Mouse (Mus musculus) retina, postnatal 1 day (tissue): ENCODE measurements around the gene Ppp1r9a.

Experiments used
- DNase-seq: peaks from one replicate; pipeline ENCODE4 v3.0.0-alpha.2; 2012

Ppp1r9a gene

DNA sequence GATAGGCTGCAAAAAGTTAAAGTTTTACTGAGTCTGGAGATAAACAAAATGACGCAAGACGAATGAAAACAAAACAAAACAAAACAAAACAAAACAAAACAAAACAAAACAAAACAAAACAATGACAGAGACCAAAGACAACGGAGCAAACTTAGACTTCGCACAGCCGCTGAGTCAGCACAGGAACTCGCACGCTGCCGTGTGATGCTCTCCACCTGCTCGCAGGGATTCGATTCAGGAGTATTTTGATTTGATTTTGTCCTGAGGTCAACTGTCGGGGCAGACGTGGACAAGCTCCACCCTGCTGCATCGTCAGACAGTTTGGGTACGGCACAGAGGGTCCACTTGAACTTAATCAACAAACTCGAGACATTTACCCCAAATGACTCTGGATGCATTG, 105.9 kb downstream of the Ppp1r9a start:
- DNase-seq: no peak

DNA sequence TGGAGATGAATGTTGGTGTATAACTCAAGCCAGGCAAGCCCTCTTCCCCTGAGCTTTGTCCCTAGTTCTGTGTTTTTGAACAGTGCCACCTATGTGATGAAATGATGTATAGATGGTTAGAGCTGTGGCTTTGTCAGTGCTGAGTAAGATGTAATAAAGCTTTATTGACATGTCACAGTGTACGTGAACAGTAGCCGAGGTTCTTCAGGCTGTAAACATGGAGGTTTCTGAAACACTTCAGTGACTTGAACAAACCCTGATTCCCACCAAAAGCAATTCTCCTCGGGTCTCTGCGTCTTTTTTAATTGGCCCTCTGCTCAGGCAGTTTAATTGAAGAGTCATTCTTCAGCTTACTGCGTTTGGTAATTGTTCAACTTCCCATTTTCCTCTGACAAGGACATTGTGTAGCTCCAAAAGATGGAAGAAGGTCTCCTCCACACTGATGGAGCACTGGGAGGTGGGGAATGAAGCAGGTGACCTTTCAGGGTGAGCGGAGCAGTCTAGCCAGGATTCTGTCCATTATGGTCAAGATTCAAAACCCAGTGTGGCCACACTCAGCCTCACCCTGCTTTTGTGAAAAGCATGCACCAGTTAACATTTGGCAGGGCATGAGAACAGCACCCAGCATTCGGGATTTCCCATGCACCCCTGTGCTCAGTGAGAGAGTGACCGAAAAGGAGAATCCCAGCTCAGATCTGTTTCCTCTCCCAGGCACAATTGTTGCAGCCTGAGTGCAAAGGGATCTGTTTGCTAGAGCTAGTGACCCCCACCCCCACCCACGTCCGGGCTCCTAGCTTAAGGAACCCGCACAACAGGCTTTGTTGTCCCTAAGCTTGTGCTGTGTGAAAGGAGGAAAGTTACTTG, 108.1 kb downstream of the Ppp1r9a start:
- DNase-seq: peak; percentile 64

DNA sequence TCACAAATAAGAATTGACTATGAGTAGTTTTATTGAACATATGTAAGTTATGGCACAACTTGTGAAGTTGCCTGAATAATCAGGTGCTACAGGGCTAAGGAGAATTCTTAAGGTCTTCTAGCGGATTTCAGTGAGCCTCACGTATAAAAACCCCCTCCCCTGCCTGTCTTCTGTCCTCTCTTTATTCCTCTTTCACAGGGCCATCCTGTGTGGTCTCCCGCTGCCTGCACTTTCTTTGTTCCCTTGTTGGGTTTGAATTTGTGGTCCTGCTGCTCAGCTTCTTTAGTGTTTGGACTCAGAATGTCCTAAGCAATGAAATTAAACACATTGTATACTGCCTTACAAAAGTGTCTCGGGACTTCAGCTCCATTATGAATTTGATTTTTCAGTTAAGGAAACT, 110.1 kb downstream of the Ppp1r9a start:
- peak; percentile 59 for DNase-seq

DNA sequence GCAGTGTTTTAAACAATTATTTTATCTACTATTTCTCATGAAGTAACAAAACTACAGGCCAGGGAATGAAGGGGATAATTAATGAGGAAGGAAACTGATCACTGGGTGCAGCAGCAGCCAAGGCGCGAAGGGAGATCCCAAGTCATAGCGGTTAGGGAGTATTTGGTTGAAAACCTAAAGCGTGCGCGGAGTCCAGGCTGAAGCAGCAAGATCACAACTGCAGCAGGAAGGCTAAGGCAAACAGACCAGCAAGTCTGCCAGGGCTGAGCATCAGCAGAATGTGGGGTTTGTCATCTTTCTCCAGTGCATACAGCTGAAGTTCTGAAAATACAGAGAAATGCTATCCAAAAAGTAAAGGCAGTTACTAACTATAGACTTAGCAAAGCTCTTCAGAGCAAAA, 111.8 kb downstream of the Ppp1r9a start:
- DNase-seq: no peak

DNA sequence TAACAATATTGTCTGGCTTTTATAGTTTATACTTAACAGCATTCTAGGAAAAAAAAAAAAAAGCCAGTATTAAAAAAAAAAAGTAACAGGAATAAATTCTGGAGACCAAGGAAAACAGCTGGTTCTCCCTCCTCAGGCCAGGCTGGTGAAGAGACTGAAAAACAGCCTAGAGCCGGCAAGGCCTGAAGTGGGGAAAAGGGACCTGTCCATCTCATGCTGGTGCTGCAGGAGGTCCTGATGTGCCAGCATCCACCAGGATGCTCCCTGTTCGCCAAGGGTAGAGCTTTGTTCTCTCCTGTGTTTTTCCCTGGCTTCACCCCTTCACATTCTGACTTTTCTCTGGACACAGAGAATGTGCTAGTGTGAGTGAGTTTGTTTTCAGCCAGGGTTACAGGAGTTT, 112.5 kb downstream of the Ppp1r9a start:
- DNase-seq: no peak

DNA sequence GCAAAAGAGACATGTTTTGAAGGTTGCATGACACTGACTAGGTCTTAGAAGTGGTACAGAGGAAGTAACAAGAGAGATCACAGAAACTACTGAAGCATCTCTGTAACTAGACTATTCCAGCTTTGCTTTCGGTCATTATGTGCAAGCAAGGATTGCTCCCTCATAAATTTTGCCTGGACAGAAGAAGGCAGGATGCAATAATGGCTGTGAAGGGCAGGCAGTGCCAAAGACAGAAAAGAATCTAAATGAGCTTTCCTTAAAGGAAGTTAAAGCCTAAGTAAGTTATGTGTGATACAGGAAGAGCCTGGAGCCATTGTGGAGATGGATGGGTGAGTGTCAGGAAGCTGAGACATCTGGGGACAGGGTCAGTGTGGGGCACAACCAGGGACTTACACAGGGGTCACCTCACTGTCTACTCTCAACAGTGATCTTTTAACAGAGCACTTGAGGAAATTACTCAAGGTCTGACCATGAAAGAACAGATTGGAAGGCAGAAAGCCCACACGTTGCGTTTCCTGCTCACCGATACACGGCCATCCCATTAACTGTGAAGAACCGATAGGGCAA, 115.3 kb downstream of the Ppp1r9a start:
- no peak for DNase-seq

DNA sequence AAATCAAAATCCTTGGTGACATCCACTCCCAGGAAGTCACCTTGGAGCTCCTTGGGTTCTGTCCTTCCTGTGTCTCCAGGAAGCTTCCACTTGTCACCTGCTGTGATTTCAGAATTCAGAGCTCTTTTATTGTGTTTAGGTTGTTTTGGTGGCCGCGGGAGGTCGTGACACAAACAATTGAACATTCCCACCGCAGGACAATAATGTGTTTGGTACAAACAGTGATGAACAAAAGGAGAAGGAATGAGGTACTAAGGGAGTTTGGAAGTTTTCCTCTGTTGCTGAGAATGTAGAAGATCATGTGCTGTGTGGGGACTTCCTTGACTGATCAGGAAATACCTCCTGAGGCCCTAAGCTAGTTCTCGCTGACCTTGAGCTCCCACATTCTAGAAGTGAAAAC, 116.5 kb downstream of the Ppp1r9a start:
- DNase-seq: no peak

DNA sequence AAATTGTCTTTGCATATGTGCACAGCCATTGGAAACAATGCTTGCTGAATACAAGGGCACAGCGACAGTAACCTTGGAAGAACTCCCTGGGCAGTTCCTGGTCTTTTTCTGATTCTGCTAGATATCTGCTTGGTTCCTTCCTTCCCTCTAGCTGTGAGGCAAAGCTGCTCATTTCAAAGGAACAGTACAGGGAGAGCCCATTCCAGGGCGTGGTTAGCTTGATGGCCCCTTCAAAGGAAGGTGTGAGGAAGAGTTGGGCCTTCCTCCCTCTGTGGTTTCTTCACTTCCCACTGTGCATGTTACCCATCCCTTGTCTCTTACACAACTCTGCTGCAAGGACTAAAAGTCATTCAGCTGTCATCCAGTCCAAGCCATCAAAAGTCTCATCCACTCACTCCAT, 117.3 kb downstream of the Ppp1r9a start:
- DNase-seq: no peak

DNA sequence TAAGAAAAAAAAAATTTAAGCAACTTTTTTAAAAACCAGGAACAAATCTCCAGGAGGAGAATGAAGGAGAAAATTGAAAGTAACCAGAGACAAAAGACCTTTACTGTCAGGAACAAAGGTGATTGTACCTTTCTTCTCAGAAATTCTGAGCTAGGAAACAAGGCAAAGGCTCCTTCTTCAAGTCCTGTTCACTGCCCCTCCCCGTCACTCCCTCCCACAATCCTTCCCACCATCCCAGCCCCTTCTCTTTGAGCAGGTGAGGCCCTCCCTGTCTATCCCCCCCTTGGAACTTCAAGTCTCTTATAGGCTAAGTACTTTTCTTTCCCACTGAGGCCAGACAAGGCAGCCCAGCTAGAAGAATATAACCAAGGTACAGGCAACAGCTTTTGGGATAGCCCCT, 117.8 kb downstream of the Ppp1r9a start:
- DNase-seq: no peak

DNA sequence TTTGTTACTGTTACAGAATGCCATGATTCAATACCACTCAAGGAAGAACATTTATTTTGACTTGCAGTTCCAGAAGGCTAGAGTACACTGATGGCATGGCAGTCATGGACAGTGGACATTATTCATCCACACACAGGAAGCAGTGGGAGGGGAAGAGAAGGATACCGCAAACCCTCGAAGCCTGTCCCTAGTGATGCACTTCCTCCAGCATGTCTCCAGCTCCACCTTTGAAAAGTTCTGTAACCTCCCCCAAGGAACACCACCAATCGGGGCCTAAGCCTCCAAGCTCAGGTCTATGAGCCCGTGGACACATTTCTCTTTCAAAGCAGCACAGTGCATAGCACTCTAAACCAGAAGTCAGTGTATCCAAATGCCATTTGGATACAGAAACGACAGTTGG, 120.0 kb downstream of the Ppp1r9a start:
- no peak for DNase-seq

DNA sequence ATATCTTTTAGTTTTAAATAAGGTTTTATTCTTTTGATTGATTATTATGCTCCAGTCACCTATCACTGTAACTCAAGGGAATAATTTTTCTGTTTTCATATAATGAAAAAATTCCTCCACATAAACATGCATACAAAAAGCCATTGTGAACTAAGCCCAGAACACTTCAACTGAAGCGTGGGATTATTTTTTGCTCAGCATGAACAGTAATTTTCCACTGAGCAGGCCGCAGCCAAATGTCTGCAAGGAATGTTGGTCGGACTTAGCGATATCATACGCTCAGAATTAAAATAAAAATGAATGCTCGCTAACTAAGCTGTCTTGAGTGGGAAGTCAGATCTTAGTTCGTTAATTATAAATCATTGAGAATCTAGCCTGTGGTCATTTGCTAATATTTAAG, 122.2 kb downstream of the Ppp1r9a start:
- peak; percentile 47 for DNase-seq

DNA sequence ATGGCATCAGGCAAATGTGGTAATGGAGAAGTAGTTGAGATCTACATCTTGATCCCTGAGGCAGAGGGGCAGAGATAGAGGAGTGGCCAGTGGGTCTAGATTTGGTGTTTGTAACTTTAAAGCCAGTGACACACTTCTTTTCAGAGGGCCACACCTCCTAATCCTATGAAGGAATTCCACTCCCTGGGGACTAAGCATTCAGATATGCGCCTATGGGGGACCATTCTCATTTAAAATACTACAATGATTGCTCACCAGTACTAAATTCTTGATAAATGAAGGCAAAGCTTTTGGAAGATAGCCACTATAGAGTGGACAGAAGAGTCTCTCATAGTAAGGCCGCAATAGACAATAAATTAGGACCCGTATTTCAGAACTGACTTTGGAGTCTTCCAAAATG, 124.1 kb downstream of the Ppp1r9a start:
- DNase-seq: no peak

DNA sequence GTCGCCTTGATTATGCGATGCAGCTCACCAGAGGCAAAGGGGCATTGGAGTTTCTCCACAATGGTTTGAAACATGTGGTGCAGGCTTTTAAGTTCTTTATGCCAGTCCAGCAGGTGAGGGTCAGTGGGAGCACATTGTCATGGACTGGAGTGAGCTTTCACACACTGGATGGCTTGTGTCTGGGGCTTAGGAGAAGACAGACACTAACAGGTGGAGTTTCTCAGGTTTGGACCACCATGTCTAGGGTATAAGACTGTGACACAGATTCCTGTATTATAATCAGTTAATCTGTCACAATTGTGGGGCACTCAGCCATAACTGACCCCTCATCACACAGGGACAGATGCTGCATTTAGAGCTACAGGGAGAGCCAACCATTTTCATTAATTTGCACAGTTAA, 124.5 kb downstream of the Ppp1r9a start:
- DNase-seq: peak; percentile 55

DNA sequence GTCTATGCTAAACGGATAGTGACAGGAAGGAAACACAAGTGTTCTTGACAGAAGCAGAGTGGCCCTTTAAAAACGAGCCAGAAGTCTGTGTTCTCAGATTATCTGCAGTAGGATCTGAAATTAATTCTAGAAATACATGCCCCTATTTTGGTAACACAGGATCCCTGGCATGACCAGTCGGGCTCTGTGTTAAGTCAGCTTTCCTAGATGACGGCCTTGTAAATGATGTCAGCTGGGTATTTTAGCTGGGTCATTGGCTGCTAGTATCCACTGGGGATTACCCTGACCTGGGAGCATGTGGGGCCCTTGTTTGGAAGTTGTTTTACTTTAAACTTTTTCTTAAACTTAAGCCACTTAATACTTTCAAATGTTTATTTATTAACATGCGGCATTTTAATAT, 125.1 kb downstream of the Ppp1r9a start:
- peak; percentile 43 for DNase-seq

DNA sequence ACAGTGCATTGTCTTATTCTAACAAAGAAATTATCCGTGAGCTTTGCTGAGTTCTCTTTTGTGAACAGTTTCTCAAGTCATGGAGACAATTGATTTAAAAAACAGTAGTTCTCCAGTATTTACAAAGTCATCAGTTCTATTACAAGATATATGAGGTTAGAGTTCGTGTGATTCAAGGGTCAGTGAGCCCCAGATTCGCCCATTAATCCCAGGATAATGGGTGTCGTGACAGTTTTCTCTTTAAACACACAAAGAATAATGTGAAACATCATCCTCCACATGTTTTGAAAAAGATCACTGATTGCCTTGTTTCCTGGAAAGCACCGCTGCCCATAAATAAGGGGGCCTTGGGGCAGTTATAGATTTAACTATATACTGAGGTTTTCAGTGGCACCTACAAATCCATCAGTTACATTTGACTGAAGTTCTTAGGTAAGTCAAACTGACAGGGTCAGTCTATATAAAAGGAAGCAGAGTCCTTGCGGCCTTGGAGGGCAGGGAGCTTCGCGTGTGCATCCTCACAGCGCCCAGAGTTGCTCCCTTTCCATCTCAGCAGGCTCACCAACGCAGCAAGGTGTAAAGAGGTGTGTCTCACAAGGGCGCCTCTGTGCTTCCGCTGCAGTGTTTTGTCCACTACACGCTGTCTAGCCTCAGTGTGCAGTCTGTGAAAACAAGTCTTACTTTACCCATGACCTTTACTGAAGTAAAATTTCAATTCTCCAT, 126.6 kb downstream of the Ppp1r9a start:
- no peak for DNase-seq

DNA sequence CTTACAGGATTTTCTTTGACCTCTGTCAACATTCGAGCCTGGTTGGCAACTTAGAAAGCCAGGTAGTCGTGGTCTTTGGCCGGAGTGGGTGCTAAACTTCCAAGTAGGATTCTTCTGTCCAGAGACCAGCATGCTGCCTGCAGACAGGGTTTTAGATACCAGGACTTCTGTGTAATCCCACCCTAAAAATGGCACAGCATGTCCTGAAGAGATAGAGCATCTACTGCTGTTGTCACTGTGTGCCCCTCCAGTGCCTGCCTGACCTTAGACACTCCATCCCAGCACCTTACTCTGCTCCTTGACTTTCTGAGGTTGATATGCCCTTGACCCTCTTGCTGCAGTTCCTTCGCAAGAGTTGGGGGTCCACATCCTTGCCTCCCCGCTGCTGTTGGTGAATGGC, 127.2 kb downstream of the Ppp1r9a start:
- no peak for DNase-seq

DNA sequence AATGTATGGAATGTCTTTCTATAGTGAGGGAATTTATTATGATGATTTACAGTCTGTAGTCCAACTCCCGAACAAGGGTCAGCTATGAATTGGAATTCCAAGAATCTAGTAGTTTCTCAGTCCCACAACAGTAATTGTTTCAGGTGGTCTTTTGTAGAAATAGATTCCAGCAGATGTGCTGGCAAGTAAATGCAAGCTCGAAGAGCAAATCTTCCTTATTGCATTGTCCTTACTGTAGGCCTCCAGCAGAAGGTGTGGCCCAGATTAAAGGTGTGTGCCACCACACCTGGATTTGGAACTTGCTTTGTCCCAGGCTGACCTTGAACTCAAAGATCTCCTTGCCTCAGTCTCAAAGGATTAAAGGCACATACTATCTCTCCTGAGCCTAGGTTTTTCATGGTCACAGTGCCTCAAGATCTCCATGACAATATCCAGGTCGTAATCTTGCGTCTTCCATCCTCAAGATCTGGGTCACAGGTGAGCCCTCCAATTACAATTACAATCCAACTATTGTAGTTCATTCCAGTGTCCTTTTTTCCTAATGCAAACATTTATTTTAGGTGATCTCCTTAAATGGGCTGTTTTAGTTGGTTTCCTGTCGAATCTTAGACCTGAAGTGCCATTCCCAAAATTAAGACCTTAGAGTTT, 130.4 kb downstream of the Ppp1r9a start:
- DNase-seq: no peak

DNA sequence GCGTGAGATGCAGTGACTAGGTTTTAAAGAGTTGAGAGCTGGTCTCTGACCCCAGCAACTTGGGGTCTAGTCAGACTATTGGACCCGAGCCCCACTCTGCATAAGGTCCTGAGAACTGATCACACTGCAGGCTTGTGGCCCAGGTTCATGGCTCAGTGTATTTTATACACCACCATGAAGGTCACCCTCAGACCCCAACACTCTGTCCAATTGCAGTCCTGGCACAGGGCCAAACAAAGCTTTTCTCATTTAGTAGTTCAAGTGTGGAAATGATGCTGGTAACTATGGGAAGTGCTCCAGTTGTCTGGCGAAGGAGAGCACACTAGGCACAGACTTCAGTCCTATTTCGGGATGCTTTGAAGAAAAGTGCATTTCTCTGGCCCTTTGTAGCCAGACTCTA, 134.5 kb downstream of the Ppp1r9a start:
- DNase-seq: peak; percentile 46

DNA sequence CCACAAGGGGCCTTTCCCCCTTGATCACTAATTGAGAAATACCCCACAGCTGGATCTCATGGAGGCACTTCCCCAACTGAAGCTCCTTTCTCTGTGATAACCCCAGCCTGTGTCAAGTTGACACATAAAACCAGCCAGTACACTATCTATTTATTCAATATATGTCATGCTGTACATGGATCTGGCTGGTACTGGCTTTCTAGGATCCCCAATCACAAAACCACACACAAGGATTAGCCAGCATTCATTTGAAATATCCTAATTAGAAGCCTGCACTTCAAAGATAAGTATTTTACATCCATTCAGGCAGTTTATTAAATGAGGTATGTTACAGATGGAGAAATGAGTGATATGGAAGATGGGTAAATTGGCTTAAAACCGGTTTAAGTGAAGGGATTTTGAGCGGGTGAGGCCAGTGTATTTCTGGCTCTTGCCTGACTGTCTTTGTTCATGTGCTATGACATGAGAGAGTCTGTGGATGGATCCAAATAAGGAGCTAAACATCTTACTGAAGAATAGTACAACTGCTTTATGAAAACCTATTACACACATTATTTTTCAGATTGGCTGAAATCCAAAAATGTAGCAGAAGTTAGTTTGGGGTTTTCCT, 135.5 kb downstream of the Ppp1r9a start:
- no peak for DNase-seq

DNA sequence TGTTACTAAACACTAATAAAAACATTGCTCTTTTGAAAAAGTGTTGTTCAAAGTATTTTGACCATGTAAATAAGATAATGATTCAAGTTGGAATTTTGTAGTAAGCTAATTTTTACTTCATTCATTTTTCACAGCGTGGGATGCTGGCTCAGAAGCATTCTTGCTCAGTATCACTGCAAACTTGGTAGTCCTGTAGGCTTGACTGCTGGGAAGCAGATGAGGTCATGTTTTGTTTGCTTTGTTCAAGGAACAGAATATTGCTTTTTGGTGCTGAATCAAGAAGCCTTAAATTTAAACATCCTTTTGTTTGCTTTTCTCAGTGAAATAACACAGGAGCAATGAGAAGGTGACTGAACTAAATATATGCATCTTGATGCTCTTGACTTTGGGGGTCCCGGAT, 136.6 kb downstream of the Ppp1r9a start:
- DNase-seq: no peak

DNA sequence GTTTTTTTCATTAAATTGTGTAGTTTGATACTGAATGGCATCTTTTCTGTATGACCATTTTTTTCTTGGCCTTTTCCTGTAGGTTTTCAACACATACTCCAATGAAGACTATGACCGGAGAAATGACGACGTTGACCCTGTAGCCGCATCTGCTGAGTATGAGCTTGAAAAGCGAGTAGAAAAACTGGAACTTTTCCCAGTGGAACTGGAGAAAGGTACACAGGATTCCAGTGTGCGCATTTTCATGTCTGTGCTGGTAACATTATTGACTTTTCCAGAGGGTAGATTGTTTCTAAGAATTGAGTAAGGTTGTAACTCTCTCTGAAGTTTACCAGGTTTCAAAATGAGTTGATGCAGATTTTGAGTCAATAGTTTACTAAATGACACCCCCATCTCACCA, 143.1 kb downstream of the Ppp1r9a start:
- DNase-seq: no peak

DNA sequence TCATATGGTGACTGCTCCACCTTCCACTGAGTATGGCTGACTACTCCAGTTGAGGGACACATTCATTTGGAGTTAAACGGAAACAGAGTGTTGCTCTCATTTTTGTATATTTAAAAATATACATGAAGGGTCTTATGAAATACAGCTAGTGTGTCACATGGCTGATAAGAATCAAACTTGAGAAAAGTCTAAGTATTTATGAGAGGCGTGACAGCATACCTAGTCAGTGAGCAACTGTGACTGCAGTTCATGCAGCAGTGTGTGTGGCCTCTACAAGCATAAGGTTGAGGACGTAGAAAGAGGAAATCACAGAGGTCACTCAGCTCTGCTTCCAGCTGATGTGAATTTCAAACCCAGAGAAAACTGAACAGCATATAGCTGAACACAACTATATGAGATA, 145.3 kb downstream of the Ppp1r9a start:
- no peak for DNase-seq

DNA sequence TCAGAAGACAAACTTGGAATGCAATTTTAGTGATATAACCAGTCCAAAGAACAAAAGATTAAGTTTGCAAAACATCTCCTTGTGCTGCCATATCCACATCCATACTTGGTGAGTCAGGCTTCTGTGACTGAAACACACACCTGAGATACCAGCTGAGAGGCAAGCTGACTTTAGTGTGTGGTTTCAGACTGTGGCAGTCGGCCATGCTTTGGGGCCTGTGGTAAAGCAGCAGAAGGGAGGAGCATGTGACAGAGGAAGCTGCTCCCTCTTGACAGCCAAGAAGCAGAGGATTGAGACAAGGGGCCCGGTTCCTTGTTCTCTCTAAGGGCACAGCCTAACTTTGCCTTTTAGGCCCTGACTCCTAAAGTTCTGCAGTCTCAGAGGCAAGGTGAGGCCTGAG, 149.6 kb downstream of the Ppp1r9a start:
- DNase-seq: no peak
